Mouse (Mus musculus) spleen, postnatal 14 days (tissue): ENCODE results near the gene Gstp3.
A peak's percentile ranks its signal among the peaks of the same experiment; 100 is the strongest.

Source experiments
- DNase-seq, 2 experiments: peaks; one replicate each; pipeline ENCODE4 v3.0.0; 2021 to 2022; ENCODE audit warnings: low spot score in 2 of 2

Gene Gstp3

GRCm38 (mm10) chr19:4059069-4059740 lies at the start of gene Gstp3:
Gstp3 (minus strand) TSS chr19:4059569.
- DNase-seq: no peak

GRCm38 (mm10) chr19:4108535-4108934 lies 49.2 kb upstream of the Gstp3 start:
- DNase-seq: no peak

DNA sequence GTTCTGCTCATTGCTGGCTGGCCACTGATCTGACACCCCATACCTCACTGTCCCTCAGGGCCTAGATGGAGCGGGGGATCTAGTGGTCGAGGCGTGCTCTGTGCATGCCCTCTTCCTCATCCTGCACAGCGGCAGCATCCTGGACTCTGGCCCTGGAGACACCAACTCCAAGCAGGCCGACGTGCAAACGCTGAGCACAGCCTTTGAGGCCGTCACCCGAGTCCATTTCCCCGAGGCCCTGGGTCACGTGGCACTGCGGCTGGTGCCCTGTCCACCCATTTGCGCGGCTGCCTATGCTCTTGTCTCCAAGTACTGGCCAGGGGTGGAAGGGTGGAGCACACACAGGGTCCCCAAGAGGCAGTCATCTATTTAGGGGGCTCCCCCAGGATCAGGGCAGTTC lies 47.3 kb upstream of the Gstp3 start:
- DNase-seq: no peak

DNA sequence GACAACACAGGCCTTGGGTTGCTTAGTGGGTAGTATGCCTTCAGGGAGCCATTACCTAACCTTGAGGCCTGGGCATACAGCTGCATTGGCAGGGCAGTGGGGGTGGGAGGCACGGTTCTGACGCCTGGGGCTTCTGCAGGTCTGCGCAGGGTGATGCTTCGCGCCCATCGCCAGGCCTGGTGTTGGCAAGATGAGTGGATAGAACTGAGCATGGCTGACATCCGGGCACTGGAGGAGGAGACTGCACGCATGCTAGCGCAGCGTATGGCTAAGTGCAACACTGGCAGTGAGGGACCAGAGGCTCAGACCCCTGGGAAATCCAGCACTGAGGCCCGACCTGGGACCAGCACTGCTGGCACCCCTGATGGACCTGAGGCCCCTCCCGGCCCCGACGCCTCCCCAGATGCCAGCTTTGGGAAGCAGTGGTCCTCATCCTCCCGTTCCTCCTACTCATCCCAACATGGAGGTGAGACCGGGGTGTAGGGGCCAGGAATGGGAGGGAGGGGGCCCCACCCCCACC lies 45.4 kb upstream of the Gstp3 start:
- no peak for DNase-seq

GRCm38 (mm10) chr19:4103792-4104191 lies 44.4 kb upstream of the Gstp3 start:
- DNase-seq: no peak

GRCm38 (mm10) chr19:4103294-4103693 lies 43.9 kb upstream of the Gstp3 start:
- DNase-seq: no peak

- no peak for DNase-seq
Measured at GRCm38 (mm10) chr19:4102626-4103025, 43.3 kb upstream of the Gstp3 start.

DNA sequence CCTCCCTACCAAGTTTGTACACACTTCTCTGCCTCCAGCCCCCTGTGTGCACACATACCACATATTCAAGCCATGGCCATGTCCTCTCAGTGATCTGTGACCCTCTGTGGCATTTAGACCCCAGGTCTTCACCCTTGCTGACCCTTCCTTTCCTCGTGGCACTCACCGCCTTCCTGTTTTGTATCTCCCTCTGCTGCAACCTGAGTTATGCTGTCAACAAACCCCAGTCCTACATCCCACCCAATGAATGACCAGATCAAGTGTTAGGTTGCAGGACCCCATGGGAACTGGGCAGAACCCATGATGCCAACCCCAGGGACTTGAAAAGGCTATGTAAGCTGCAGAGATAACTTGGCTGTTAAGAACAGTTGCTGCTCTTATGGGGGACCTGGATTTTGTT lies 42.7 kb upstream of the Gstp3 start:
- no peak for DNase-seq

DNA sequence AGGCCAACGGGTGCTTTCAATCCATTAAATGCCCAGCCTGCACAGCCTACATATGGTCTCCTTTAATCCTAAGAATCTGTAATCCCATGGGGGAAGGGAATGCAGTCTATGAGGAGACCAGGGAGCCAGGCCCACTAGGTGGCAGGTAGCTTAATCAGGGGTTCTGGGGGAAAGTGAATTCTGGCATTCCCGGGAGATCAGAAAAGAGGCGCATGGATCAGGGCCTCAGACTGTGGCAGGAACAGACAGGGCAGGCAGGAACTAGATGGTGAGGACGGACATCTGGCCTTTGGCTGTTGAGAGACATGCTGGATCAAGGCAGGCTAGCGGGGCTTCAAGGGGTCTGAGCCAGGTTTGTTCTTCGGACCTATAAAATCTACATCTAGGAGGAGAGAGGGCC lies 42.1 kb upstream of the Gstp3 start:
- DNase-seq: no peak

DNA sequence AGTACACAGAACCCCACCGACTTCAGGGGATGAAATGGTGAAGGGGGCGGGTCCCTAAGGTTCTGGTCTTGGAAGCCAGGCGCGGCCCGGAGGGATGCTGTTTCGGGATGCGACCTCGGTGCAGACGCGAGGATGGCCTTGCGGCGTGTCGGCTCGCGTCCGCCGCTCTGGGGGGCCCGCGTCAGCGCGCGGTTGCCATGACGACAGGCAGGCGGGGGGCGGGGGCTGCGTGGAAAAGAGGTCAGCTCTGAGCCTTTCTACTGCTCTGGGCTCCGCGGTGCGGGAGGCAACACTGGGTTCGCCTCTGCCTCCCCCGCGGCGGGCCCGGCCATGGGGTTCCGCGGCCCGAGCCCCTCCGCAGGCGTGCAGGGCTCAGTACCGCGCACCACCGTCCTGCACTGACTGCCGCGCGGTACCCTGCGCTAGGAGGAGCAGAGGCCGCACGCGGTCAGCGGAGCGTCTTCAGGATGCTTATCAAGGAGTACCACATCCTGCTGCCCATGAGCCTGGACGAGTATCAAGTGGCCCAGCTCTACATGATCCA lies 41.4 kb upstream of the Gstp3 start:
- DNase-seq: no peak

DNA sequence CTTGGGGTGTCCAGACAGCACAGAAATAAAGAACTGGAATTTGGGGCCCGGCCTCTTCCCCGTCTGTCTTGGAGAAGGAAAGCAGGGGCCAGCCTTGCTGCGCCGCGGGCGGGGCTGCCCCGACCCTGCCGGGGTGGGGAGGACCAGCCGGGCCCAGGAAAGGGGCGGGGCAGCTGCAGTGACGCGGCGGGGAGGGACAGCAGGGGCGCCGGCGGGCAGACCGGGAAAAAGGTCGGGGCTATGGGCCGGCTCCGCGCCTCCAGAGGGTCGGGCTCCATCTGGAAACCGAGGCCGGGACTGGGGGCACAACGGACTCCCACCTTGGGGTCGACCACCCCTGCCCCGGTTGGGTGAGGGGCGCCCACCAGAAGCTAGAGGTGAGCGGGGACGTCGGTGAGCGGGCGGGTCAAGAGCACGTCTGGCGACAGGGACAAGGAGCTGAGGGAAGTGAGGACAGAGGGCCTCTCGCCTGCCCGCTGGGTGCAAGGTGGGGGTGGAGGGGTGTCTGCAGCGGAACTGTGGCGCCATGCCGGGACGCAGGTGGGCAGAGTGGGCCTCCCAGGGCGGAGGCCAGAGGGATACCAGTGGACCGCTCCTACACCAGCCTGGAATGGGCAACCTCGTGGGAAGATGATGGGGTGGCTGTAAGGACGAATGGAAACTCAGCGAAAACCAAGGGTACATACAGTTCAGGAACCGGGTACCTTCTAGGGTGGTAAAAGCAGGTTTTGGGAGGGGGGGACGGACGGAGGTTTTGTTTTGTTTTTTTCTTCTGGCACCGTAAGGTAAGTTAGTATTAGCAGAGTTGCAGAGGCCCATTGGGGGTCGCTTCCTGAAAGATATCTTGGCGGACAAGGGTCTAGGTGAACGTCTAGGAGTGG lies 40.7 kb upstream of the Gstp3 start, which contains the start of gene Pitpnm1:
Gene Pitpnm1 (plus strand): TSS at position 162 of the 881 bp plus-strand sequence.
- peak; percentile 78 to 81 for DNase-seq

GRCm38 (mm10) chr19:4099056-4099455 lies 39.7 kb upstream of the Gstp3 start:
- peak; percentile 91 to 96 for DNase-seq

- DNase-seq: no peak
Measured at GRCm38 (mm10) chr19:4098426-4098825, 39.1 kb upstream of the Gstp3 start.

GRCm38 (mm10) chr19:4097441-4097825 lies 38.1 kb upstream of the Gstp3 start:
- DNase-seq: peak; percentile 72 to 80

- DNase-seq: peak; percentile 99
Measured at GRCm38 (mm10) chr19:4096642-4097440, 37.5 kb upstream of the Gstp3 start, which contains the start of gene Cdk2ap2. Cdk2ap2 (plus strand) TSS chr19:4097182.

- no peak for DNase-seq
Measured at GRCm38 (mm10) chr19:4095802-4096201, 36.4 kb upstream of the Gstp3 start.

GRCm38 (mm10) chr19:4094774-4095303 lies 35.5 kb upstream of the Gstp3 start:
- no peak for DNase-seq

DNA sequence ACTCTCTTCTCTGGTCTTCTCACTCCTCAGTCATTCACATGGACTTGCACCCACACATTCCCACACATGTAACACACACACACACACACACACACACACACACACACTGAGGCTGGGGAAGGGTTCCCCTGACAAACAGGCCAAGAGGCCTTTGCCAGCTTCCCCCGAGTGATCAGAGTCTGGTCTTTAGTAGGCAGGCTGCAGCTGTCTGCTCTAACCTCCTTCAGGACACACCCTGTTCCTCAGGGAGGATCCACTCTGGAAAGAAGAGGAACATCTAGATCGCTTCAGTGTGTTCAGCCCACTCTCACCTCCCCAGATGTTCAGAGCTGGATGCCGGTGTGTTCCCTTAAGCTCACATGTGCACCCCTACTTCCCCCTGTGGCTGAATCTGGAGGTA lies 35.0 kb upstream of the Gstp3 start:
- DNase-seq: no peak

DNA sequence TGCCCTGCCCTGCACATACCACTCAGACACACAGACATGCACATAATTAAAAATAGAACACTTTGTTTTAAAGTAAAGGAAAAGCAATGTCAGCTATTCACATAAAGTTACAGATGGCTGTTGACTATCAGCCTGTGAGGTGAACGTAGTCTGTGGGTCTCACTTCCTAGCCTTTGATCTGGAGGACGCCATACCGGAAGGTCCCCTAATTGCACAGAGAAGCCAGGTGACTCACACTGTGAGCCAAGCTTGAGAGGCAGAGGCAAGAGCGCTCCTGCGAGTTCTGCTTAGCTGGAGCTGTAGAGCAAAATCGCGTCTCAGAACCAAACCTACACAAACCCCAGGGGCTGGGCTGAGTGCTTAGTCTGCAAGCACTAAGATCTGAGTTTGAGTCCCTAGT lies 34.4 kb upstream of the Gstp3 start:
- no peak for DNase-seq

- DNase-seq: no peak
Measured at GRCm38 (mm10) chr19:4092750-4093149, 33.4 kb upstream of the Gstp3 start.

- no peak for DNase-seq
Measured at GRCm38 (mm10) chr19:4091383-4091782, 32.0 kb upstream of the Gstp3 start.
